Mouse (Mus musculus) embryonic facial prominence, embryonic 11.5 days (tissue): ENCODE results near the gene Denr. TPM values are rescaled to one million over a fixed set of nuclear protein-coding genes. Genes with fewer than 3 reads are reported as not detected.
A peak's percentile ranks its signal among the peaks of the same experiment; 100 is the strongest.

ENCODE experiments used
- ATAC-seq: fragments of 200-750 bp; cut with Nextera tagmentation; replicated peaks from 2 replicates; pipeline ENCODE4 v1.8.0; 2017; ENCODE audit warnings: low read depth; ENCODE audit not compliant: insufficient number of reproducible peaks, low FRiP score, low TSS enrichment
- DNase-seq: peaks from one replicate; pipeline ENCODE4 v3.0.0-alpha.2; 2015; ENCODE audit warnings: low spot score
- H3K27ac ChIP-seq: fragments of 300-500 bp; sonication (generic); replicated peaks from 2 replicates; pipeline ENCODE4 v1.5.1; 2014; ENCODE audit warnings: mild to moderate bottlenecking, low read depth, low read length, control low read depth
- H3K27me3 ChIP-seq: fragments of 300-500 bp; sonication (generic); 2 replicates; pipeline ENCODE4 v1.6.1; 2014; ENCODE audit warnings: mild to moderate bottlenecking, low read length, moderate library complexity, mixed read lengths; ENCODE audit not compliant: control insufficient read depth, insufficient read depth
- H3K36me3 ChIP-seq: fragments of 300-500 bp; sonication (generic); replicated peaks from 2 replicates; pipeline ENCODE4 v1.6.1; 2014; ENCODE audit warnings: low read depth, mild to moderate bottlenecking, low read length, moderate library complexity, mixed read lengths; ENCODE audit not compliant: control insufficient read depth, insufficient read depth
- H3K4me1 ChIP-seq: fragments of 300-500 bp; sonication (generic); 2 replicates; pipeline ENCODE4 v1.6.1; 2014; ENCODE audit warnings: low read length, mixed read lengths; ENCODE audit not compliant: control insufficient read depth, insufficient read depth
- H3K4me2 ChIP-seq: fragments of 300-500 bp; sonication (generic); 2 replicates; pipeline ENCODE4 v1.6.1; 2014; ENCODE audit warnings: low read depth, mild to moderate bottlenecking, control low read depth, low read length, moderate library complexity
- H3K4me3 ChIP-seq: fragments of 300-500 bp; sonication (generic); 2 replicates; pipeline ENCODE4 v1.5.1; 2014; ENCODE audit warnings: low read depth, low read length, control low read depth
- H3K9ac ChIP-seq: fragments of 300-500 bp; sonication (generic); replicated peaks from 2 replicates; pipeline ENCODE4 v1.6.1; 2014; ENCODE audit warnings: mild to moderate bottlenecking, control low read depth, low read length
- H3K9me3 ChIP-seq: fragments of 300-500 bp; sonication (generic); replicated peaks from 2 replicates; pipeline ENCODE4 v1.6.1; 2016; ENCODE audit warnings: mild to moderate bottlenecking, low read length, inconsistent platforms, mixed read lengths; ENCODE audit not compliant: control insufficient read depth
- WGBS: fragments of 180-500 bp; shearing (Covaris S2); extraction: QIAGEN DNeasy Blood & Tissue Kit; methylation state at CpG from one replicate; pipeline ENCODE4 v1.1.7; 2014; 5-methylcytosine and 5-hydroxymethylcytosine counted together
- polyA plus RNA-seq: library from polyadenylated mRNA; unstranded; fragments of >200 nt; fragmentation: Nextera tagmentation; extraction: Ambion mirVana; gene quantifications from 2 replicates; pipeline ENCODE4 v1.2.1, GENCODE M21; 2014

Gene Denr
- polyA plus RNA-seq, 1 experiment from 2014 or later = 184 TPM

DNA sequence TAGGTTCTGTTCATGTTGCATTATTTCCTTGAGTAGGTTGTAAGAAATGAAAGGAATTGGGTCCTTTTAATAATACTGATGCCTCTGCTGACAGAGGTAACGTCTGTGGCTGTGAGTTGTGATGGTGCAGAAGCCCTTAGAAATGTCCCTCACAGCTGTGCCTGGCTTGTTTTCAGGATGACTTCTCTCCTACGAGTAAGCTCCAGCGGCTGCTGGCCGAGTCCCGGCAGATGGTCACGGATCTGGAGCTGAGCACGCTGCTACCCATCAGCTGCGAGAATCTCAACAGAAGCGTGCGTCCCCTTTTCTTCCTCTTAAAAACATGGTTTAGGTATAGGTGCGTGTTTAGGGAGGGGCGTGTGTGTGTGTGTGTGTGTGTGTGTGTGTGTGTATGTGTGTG lies 54.1 kb downstream of the Denr start:
- Histone ChIP-seq H3K4me3 (no peak overlapping the region), H3K9ac (no peak overlapping the region), H3K27me3 (no peaks in the 10 kb centered on the region), H3K4me1 (no peaks in the 10 kb centered on the region), H3K36me3 (no peaks in the 10 kb centered on the region), H3K9me3 (no peaks in the 10 kb centered on the region), H3K27ac (no peak overlapping the region), H3K4me2 (no peak overlapping the region)
- 87% methylated on average over 12 of the region's 12 CpGs for WGBS
- ATAC-seq (no peak), DNase-seq (no peak)

GRCm38 (mm10) chr5:123964208-123964607 lies 57.2 kb downstream of the Denr start:
- DNase-seq = no peak
- no peaks in the 10 kb centered on the region for H3K36me3 ChIP-seq
- no peak overlapping the region for H3K4me3 ChIP-seq
- H3K4me2 ChIP-seq = no peak overlapping the region
- H3K9me3 ChIP-seq = no peaks in the 10 kb centered on the region
- no peak overlapping the region for H3K9ac ChIP-seq
- WGBS = 95% methylated on average over 4 of the region's 4 CpGs
- no peaks in the 10 kb centered on the region for H3K4me1 ChIP-seq
- H3K27me3 ChIP-seq = no peaks in the 10 kb centered on the region
- no peak overlapping the region for H3K27ac ChIP-seq
- no peak for ATAC-seq

- H3K27ac ChIP-seq = no peak overlapping the region
- 98% methylated on average over 2 of the region's 2 CpGs for WGBS
- H3K9ac ChIP-seq = no peak overlapping the region
- H3K4me2 ChIP-seq = no peak overlapping the region
- no peaks in the 10 kb centered on the region for H3K4me1 ChIP-seq
- no peak overlapping the region for H3K4me3 ChIP-seq
- H3K36me3 ChIP-seq = no peaks in the 10 kb centered on the region
- DNase-seq = no peak
- ATAC-seq = no peak
- no peaks in the 10 kb centered on the region for H3K9me3 ChIP-seq
- no peaks in the 10 kb centered on the region for H3K27me3 ChIP-seq
These were observed 59.8 kb downstream of the Denr start for GRCm38 (mm10) chr5:123966759-123967158.

- Histone ChIP-seq H3K27ac (no peak overlapping the region), H3K4me1 (no peaks in the 10 kb centered on the region), H3K4me3 (no peak overlapping the region), H3K36me3 (no peaks in the 10 kb centered on the region), H3K9me3 (no peaks in the 10 kb centered on the region), H3K4me2 (no peak overlapping the region), H3K9ac (no peak overlapping the region), H3K27me3 (peaks cover 3% of the 10 kb centered on the region)
- DNase-seq (no peak), ATAC-seq (no peak)
- WGBS = 85% methylated on average over 5 of the region's 5 CpGs
These were observed 61.5 kb downstream of the Denr start for GRCm38 (mm10) chr5:123968468-123968867.

DNA sequence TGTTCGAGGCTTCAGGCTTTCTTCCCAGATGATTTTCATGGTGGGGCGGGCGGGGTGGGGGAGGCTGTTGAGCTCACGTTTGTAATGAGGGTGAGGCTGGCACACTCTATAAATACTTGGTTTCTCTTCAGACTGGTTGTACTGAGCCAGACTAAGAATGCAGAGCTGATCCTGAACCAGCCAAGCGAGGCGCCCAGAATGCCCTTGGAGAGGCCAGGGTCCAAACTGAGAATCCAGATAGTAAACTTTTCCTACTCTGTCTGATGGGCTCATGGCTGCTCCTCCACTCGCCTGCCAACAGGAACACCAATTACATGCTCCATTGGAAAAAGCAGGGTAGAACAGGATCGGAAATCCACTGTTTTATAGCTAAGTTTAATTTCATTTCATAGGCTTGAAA lies 62.2 kb downstream of the Denr start:
- H3K4me1 ChIP-seq = no peaks in the 10 kb centered on the region
- H3K27ac ChIP-seq = no peak overlapping the region
- no peaks in the 10 kb centered on the region for H3K36me3 ChIP-seq
- WGBS = 72% methylated on average over 8 of the region's 8 CpGs
- no peak overlapping the region for H3K4me3 ChIP-seq
- peaks cover 4% of the 10 kb centered on the region for H3K27me3 ChIP-seq
- ATAC-seq (no peak), DNase-seq (no peak)
- no peaks in the 10 kb centered on the region for H3K9me3 ChIP-seq
- no peak overlapping the region for H3K4me2 ChIP-seq
- no peak overlapping the region for H3K9ac ChIP-seq

DNA sequence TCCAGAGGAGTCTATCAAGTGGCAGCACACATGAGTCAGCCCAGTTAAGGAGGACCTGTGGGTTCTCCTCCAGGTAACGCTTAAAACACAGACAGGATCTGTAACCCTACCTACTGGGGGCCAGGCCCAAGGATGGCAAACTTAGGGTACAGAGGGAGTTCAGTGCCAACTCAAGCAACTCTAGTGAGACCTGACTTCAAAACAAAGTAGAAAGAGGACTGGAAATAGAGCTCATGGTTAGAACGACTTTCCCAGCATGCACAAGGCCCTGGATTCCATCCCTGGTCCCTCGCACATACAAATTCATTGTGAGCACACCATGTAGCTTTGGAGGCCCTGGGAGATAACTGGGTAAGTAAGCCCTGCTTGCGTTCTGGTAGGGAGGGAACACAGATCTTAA lies 63.6 kb downstream of the Denr start:
- peaks cover 4% of the 10 kb centered on the region for H3K27me3 ChIP-seq

DNA sequence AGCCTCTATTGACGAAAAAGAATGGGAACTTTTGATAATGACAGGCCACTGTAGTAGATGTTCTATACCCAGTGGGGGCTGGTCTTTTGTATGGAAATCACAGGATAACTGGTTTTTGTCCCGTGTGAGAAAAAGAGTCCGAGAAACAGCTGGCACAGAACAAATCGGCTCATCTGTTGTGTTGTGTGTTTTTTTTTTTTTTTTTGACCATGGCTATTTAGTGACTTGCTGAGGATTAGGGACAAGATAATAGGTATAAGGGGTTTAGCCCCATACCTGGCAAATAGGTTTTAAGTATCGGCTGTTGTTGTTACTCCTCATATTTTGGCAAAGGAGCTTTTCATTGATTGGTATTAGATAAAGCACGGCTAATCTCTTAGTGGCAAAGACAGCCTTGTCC lies 65.5 kb downstream of the Denr start:
- Histone ChIP-seq H3K4me3 (no peak overlapping the region), H3K27me3 (peaks cover 4% of the 10 kb centered on the region), H3K4me1 (peaks cover 3% of the 10 kb centered on the region), H3K4me2 (no peak overlapping the region), H3K9me3 (no peaks in the 10 kb centered on the region), H3K36me3 (no peaks in the 10 kb centered on the region), H3K9ac (no peak overlapping the region), H3K27ac (no peak overlapping the region)
- WGBS = 74% methylated on average over 6 of the region's 6 CpGs
- ATAC-seq = no peak
- DNase-seq = no peak

More for the DNA sequence above, 63.6 kb downstream of the Denr start:
- Histone ChIP-seq H3K4me2 (no peak overlapping the region), H3K36me3 (no peaks in the 10 kb centered on the region), H3K4me3 (no peak overlapping the region), H3K9ac (no peak overlapping the region), H3K9me3 (no peaks in the 10 kb centered on the region), H3K27ac (no peak overlapping the region), H3K4me1 (peaks cover 3% of the 10 kb centered on the region; the same call in 1 of the 2 replicates)
- WGBS = 83% methylated on average over 4 of the region's 4 CpGs
- DNase-seq = no peak
- ATAC-seq = no peak

- under 1% methylated on average over 102 of the region's 106 CpGs for WGBS
- peak; percentile 70 for DNase-seq
- peak within 1 kb of the TSS; percentile 96 for H3K4me2 ChIP-seq
- peak; percentile 73 for ATAC-seq
- H3K9me3 ChIP-seq = no peaks in the 10 kb centered on the region
- H3K27ac ChIP-seq = no peak within 1 kb of the TSS
- H3K9ac ChIP-seq = peak within 1 kb of the TSS; percentile 69
- H3K4me1 ChIP-seq = peaks cover 3% of the 10 kb centered on the region
- H3K4me3 ChIP-seq = peak within 1 kb of the TSS; percentile 71
- H3K36me3 ChIP-seq = no peaks in the 10 kb centered on the region
- peaks cover 4% of the 10 kb centered on the region for H3K27me3 ChIP-seq
These were observed 66.6 kb downstream of the Denr start, which contains the start of gene Hip1r for GRCm38 (mm10) chr5:123973299-123974178. Gene Hip1r, plus strand, starts transcription at chr5:123973628.
